Comparison of ENCODE assay signal across 12 mouse cellular contexts in genomic region chr19:45629219-45629618, GRCm38 (mm10). TPM values are rescaled to one million over a fixed set of nuclear protein-coding genes. Genes with fewer than 3 reads are reported as not detected.
A peak's percentile ranks its signal among the peaks of the same experiment; 100 is the strongest.
DNase-seq lines count a peak whose midpoint lies in the region; ATAC-seq and TF ChIP-seq lines count a peak whose summit lies in the region.
"Had no signal": no experiment of that assay in that cellular context is flagged by ENCODE, and none has a peak within 500 bp of the region (broad histone marks: within the 10 kb centered on the region; RNA-seq: fewer than 3 reads in every experiment).

No protein-coding gene starts in this region.

- H3K9ac ChIP-seq in forebrain, postnatal 0 days: no peak overlapping the region

- no peak overlapping the region for H3K4me2 ChIP-seq in forebrain, postnatal 0 days (ENCODE audit: low read depth)

- peaks cover 41% of the 10 kb centered on the region for H3K36me3 ChIP-seq in forebrain, postnatal 0 days (ENCODE audit: insufficient read depth)
- peaks cover 10% of the 10 kb centered on the region; the same call in 1 of the 2 replicates for H3K36me3 ChIP-seq in forebrain, embryonic 10.5 days (replicated peaks)

- no peak overlapping the region for H3K4me3 ChIP-seq in forebrain, postnatal 0 days (ENCODE audit: low read depth, low read length)
- no peak overlapping the region for H3K4me3 ChIP-seq in forebrain, embryonic 10.5 days

- DNase-seq in forebrain, postnatal 0 days: no peak
- DNase-seq in forebrain, embryonic 10.5 days (ENCODE audit: extremely low spot score, low spot score): no peak
- peak; percentile 27 for DNase-seq in lung, postnatal 10 days
- DNase-seq in lung, adult 18-20 months: no peak
- DNase-seq in kidney, postnatal 10 days: peak; percentile 45
- DNase-seq in thymus, postnatal 25 days: peak; percentile 45
- DNase-seq in right cerebral cortex, postnatal 14 days: no peak
- DNase-seq in gastrocnemius, adult 8-10 months (ENCODE audit: low spot score in 2 of 2): no peak
- DNase-seq: cerebellum, adult 9-11 months; gastrocnemius, postnatal 10 days; layer of hippocampus, postnatal 36 days had no signal

- ATAC-seq in forebrain, postnatal 0 days: no peak

- 88% methylated on average over 3 of the region's 3 CpGs for WGBS in forebrain, postnatal 0 days
- WGBS in forebrain, embryonic 10.5 days: 95% methylated on average over 3 of the region's 3 CpGs

- H3K27me3 ChIP-seq in forebrain, postnatal 0 days (ENCODE audit: insufficient read depth, low read length): no peaks in the 10 kb centered on the region
- H3K27me3 ChIP-seq in forebrain, embryonic 10.5 days (ENCODE audit: poor library complexity, severe bottlenecking): peaks cover 51% of the 10 kb centered on the region

- no peaks in the 10 kb centered on the region for H3K9me3 ChIP-seq in forebrain, postnatal 0 days (ENCODE audit: low read length)
- no peaks in the 10 kb centered on the region for H3K9me3 ChIP-seq in forebrain, embryonic 10.5 days

- peak; percentile 48 for TF ChIP-seq CTCF in forebrain, postnatal 0 days (IDR thresholded peaks at IDR 0.05; ENCODE audit: low read depth)

- no peaks in the 10 kb centered on the region for H3K4me1 ChIP-seq in forebrain, postnatal 0 days (ENCODE audit: insufficient read depth)
- peaks cover 18% of the 10 kb centered on the region for H3K4me1 ChIP-seq in forebrain, embryonic 10.5 days

- no peak overlapping the region for H3K27ac ChIP-seq in forebrain, postnatal 0 days (ENCODE audit: low read depth, low read length)
- H3K27ac ChIP-seq in forebrain, embryonic 10.5 days: no peak overlapping the region
- H3K27ac ChIP-seq: macrophage had no signal

RNA-seq across cellular contexts. Expression of gene Fbxw4, which starts 30.9 kb away (rescaled TPM):
- total RNA-seq in forebrain, postnatal 0 days (2014; rRNA removed): 31.8 and 34.2 TPM in 2 replicates
- polyA plus RNA-seq in forebrain, postnatal 0 days (2015; fragmentation: Nextera tagmentation; extraction: Ambion mirVana): 5.0 and 6.4 TPM in 2 replicates
- 4.2 and 4.4 TPM in 2 replicates for polyA plus RNA-seq in forebrain, embryonic 10.5 days (2016; fragmentation: Nextera tagmentation; extraction: Ambion mirVana)
- 10 to 100 TPM; 32.9 to 35.7 (median 33.6) TPM for total RNA-seq in gastrocnemius, adult 8-10 months (2022)

Comparison
In these comparisons a context has a peak if more than half of its experiments do, and no peak if none do; other contexts are left out.
1. DNase-seq: peak in lung, postnatal 10 days (single experiment), kidney, postnatal 10 days (single experiment) and thymus, postnatal 25 days (single experiment); none in forebrain, postnatal 0 days (single experiment), forebrain, embryonic 10.5 days (single experiment), lung, adult 18-20 months (0 of 2), right cerebral cortex, postnatal 14 days (single experiment) and gastrocnemius, adult 8-10 months (0 of 2).